Mouse (Mus musculus): ENCODE data around the gene Agpat1.

Agpat1 gene

DNA sequence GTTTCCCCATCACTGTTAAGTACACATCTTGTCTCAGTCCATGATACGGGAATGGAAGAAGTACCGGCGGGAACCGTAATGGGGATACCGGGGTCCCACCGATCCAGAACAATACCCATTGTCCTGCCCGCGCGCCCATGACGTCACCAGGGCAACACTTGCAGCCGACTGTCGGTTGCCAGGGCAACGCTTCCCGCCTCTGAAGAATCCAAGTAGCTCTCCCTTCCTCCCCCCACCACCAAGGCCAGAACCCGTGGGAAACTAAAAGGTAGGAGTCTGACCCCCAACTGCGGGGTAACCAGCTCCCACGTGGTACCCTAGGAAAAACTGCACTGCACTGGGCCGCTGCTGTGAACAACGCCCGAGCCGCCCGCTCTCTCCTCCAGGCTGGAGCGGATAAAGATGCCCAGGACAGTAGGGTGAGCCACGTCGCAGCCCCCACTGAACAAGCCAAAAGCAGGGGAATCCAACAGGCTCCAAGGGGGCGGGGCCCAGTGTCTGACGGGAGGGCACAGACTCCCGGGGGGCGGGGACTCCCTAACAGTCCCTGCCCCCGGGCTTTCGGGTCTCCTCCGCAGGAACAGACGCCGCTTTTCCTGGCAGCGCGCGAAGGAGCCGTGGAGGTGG lies 17.2 kb upstream of the Agpat1 start:
- DNase-seq (ENCODE audit: low read depth, low spot score): peak; percentile 89

DNA sequence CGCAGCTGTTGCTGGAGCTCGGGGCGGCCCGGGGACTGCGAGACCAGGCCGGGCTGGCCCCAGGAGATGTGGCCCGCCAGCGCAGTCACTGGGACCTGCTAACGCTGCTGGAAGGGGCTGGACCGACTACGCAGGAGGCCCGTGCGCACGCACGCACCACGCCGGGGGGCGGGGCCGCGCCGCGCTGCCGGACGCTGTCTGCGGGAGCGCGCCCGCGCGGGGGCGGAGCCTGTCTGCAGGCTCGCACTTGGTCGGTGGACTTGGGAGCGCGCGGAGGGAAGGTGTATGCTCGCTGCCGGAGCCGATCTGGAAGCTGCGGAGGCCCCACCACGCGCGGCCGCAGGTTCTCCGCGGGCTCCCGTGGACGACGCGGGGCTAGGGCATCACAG lies 16.6 kb upstream of the Agpat1 start:
- DNase-seq (ENCODE audit: low read depth, low spot score): peak; percentile 98

- DNase-seq (ENCODE audit: low read depth, low spot score): no peak
Observed at GRCm38 (mm10) chr17:34587814-34588213, 16.2 kb upstream of the Agpat1 start.

DNA sequence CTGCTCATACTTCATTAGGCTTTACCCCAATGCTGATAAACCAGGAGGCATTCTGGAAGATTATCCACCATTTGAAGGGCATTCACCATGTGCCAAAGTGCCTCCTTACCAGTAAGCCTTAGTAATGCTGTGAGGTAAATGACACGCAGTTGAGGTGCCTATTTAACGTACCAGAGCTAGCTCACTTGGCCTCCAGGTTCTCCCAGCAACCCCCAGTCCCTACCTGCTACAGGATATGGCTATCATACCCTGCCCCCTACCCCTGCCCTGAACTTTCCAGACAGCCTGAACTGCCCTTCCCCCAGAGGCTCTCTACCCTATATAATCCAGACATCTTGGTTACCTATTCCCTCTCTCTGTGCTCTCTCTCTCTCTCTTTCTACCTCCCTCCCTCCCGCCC lies 15.3 kb upstream of the Agpat1 start:
- DNase-seq (ENCODE audit: low read depth, low spot score): peak; percentile 40

GRCm38 (mm10) chr17:34589206-34589605 lies 14.9 kb upstream of the Agpat1 start:
- DNase-seq (ENCODE audit: low read depth, low spot score): no peak

- peak; percentile 75 for DNase-seq (ENCODE audit: low read depth, low spot score)
Observed at GRCm38 (mm10) chr17:34589681-34590101, 14.4 kb upstream of the Agpat1 start, which contains the start of gene Gpsm3. Gene Gpsm3 (plus strand): TSS chr17:34589806.

GRCm38 (mm10) chr17:34590154-34590987 lies 13.7 kb upstream of the Agpat1 start:
- no peak for DNase-seq (ENCODE audit: low read depth, low spot score)

- DNase-seq (ENCODE audit: low read depth, low spot score): peak; percentile 36
Observed at GRCm38 (mm10) chr17:34591029-34591993, 12.8 kb upstream of the Agpat1 start, which contains the start of gene Pbx2. Gene Pbx2 (plus strand): TSS chr17:34591266.

- DNase-seq (ENCODE audit: low read depth, low spot score): peak; percentile 93
Observed at GRCm38 (mm10) chr17:34591994-34592375, 12.1 kb upstream of the Agpat1 start.

- DNase-seq (ENCODE audit: low read depth, low spot score): peak; percentile 26
Observed at GRCm38 (mm10) chr17:34592581-34593549, 11.2 kb upstream of the Agpat1 start.

DNA sequence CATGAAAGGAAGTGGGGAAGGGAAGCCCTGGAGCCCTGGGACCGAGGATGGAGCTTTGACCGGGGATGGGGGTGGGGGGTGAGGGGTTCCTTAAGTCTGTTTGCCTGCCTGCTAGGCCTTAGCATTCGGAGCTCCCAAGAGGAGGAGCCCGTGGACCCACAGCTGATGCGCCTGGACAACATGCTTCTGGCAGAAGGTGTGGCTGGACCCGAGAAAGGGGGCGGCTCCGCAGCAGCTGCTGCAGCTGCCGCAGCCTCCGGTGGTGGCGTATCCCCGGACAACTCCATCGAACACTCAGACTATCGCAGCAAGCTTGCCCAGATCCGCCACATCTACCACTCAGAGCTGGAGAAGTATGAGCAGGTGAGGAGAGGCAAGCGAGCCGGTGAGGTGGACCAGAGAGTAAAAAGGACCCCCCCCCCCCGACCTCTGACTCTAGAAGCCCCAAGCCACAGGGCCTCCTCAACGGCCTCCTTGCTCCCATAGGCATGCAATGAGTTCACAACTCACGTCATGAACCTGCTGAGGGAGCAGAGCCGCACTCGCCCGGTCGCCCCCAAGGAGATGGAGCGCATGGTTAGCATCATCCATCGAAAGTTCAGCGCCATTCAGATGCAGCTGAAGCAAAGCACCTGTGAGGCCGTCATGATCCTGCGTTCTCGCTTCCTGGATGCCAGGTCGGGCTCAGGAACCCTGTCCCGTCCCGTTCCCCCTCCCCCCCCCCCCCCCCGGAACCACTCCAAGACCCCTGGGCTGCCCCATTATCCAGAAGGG lies 10.1 kb upstream of the Agpat1 start:
- no peak for DNase-seq (ENCODE audit: low read depth, low spot score)

DNA sequence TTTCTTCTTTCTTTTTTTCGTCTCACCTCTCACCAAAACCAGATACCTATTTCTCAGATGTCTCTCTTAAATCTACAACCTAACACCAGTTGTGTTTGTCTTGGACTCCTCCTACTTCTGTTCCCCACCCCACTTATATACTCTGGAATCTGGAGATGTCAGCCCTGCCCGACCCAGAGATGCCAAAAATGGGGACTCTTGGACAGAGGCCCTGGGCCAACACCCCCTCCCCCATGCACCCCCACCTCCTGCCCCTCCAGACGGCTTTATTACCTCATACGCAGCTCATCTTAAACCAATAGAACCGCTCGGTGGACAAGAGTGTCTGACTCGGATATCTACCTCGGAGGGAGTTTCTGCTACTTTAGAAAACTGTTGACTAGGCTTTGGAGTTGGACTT lies 8.0 kb upstream of the Agpat1 start:
- DNase-seq (ENCODE audit: low read depth, low spot score): no peak

DNA sequence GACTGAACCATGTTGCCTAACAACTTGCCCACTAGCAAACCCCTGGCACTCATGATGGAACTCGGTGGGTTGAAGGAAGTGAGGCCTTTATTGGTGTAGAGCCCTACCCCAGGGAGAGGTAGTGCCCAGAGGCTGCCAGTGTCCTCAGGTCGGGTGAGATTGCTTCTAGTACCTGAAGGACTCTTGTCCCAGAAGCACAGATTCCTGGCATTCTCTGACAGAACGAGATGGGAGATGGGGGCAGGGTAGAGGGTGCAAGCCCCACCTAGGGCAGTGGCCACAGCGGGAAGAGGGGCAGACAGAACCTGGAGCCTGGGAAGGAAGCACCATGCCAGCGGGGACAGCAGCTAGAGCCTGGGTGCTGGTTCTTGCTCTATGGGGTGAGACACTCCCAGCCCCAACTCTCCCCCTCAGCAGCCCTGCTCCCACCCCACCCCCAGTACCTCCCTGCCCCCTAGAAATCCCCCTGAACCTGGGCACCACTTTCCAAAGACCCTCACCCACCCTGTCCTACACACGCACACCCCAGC lies 6.4 kb upstream of the Agpat1 start, which contains the start of gene Ager:
Gene Ager, plus strand, starts transcription at position 297 of the 530 bp plus-strand sequence.
- DNase-seq (ENCODE audit: low read depth, low spot score): no peak

GRCm38 (mm10) chr17:34599891-34600290 lies 4.2 kb upstream of the Agpat1 start:
- no peak for DNase-seq (ENCODE audit: low read depth, low spot score)

DNA sequence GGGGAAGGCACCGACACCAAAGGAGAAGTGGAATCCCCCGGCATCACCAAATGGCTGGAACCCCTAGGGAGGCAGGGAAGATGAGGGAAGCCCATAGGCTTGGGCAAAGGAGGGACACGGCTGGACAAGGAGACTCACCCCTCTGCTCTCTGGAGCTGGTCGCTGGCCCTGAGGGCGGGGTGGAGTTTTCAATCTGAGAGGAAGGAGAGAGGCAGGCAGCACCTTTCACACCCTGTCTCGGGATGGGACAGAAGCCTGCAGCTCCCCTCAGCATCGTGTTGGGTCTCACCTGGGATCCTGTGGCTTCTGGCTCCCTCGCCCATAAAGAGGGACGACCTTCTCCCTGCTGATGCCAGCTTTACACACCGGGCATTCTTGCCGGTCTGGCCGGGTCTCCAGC lies 2.3 kb upstream of the Agpat1 start:
- no peak for DNase-seq (ENCODE audit: low read depth, low spot score)

GRCm38 (mm10) chr17:34603375-34604060 lies 544 bp upstream of the Agpat1 start, which contains the start of gene Rnf5:
Gene Rnf5 (minus strand): TSS chr17:34603690.
- peak; percentile 100 for DNase-seq (ENCODE audit: low read depth, low spot score)

DNA sequence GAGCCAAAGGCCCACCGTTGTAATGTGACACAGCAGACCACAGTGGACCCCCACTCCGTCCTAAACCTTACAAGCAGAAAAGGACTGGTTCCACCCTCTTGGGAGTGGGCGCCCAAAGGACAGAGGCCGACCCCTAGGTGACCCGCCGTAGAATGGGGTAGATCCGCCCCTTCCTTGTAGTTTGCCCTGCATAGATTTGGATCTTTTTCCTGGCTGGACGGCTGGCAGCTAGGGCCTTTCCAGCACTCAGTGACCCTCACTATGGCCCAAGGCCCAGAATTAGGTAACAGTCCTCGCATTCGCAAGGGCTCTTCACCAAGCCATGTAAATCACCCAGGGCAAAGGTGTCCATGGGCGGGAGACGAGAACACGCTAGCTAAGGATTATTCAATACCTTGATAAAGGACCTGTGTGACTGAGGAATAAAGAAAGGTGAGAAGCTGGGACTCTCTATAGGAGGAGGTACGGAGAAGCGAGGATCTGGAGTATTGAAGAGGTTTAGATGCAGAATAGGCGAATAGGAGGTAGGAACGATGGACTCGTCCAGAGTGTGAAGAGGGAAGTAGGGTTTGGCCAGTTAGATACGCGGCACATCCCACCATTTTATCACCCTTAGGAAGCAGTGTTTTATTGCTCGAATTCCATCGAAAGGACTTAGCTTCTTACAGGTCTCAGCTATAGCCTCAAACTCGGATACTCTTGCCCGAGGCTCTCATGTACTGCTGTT lies 612 bp downstream of the Agpat1 start:
- DNase-seq (ENCODE audit: low read depth, low spot score): peak; percentile 41

DNA sequence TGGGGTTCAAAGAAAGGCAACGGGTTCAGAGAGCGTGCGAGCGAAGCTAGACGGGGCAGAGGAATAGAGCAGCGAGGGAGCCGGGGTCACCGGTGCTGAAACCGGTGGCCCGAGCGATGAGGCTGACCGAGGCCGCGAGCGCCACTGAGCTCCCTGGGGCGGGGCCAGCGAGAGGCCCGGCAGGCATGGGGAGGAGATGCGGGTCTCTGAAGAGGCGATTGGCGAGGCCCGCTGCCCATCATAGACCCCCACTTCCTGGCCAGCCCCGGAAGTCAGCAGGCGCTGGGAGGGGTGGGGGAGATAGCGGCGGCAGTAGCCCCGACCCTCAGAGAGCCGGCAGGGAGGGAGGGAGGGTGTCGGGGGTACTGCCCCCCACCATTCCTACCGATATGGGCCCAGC lies 1.5 kb downstream of the Agpat1 start:
- DNase-seq (ENCODE audit: low read depth, low spot score): peak; percentile 95
